Mouse (Mus musculus) ZHBTc4 (cell line): Measurements from ENCODE around the gene Arhgap23.
A peak's percentile ranks its signal among the peaks of the same experiment; 100 is the strongest.

Experiments used
- DNase-seq: peaks from one replicate; pipeline ENCODE4 v3.0.0-alpha.2; 2011; ENCODE audit warnings: low read depth, low spot score

The Arhgap23 gene

DNA sequence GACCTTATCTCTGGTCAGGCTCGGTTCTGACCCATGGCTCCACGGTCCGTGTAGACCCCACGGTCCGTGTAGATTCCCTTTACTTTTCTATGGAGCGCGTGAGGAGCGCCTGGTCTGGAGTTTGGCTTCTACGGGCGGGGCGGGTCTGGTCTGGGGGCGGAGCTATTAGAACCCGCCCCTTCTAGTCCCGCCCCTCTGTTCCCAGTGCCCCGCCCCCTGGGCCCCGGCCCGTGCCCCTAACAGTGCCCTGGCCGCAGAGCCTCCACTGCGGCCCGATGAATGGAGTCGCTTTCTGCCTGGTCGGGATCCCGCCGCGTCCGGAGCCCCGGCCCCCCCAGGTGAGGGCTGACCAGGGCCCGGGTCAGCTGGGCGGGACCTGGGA lies at the start of gene Arhgap23:
TSS of gene Arhgap23 (plus strand) at position 204 of the 382 bp plus-strand sequence.
- DNase-seq = peak; percentile 87

DNA sequence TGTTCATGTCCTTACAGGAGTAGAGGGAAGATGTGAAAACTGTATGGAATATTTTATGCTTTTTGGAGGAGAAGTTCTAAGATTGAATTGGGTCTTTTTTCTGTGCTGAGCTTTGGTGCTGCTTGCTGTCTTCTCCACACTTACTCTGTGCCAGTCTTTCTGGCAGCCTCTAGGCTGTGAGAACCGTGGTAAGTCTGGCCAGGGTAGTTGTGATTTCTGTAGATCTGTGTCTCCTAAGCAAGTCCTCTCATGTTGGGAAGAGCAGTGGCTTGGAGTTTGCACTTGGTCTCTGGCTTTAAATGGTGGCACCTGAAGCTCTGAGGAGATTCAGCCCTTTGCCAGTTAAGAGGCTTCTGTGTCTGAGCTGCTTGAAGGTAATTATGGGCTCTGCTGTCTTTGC lies 49.8 kb upstream of the Arhgap23 start:
- DNase-seq = no peak

DNA sequence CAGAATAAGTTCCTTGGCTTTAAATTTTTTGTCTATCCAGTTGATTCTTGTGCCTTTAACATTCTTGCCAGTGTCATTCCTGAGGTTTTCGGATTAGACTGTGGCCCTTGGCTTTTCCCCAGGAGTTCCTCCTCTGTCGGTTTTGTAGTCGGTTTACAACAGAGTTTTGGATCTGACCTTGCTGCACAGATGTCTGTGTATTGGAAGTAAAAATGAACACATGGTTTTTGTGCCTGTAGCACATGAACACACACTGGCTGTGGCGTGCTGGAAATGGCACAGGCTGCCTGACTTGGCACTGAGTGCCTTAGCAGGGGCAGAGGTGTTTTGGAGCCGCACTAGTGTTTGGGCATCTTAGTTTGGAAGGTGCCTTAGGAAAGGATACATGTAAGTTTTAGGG lies 46.8 kb upstream of the Arhgap23 start:
- no peak for DNase-seq

DNA sequence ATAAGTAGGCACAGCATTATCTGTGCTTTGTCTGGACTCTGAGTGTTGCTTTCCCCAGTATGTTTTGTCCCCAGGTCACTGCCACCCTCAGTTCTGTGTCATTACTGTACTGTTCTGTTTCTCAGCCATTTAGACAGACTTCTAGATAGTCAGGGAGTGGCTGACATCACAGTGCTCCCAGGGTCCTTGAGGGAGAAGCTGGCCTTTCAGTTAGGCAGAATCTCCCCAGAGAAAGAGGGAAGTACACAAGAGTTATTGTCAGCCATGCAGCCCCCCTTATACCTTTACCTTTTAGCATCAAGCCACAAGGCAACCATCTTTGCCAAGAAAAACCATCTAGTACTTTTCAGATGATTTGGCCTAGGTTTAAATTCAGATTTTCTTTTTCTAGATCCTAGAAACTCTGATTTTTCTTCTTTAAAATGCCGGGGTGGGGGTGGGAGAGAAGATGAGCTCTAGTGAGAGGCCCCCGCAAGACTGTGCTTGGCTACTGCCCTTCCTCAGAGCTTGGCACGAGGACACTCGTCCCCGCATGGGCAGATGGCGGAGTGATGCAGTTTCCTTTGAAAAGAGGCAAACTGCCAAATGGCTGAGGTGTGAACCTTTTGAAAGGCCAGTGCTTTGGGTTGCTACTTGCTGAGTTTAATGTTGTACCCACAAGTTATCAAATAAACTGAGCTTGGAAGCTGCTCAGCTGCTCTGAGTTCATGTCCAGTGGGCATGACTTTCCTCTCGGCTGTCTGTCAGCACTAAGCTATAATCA lies 44.8 kb upstream of the Arhgap23 start:
- DNase-seq = no peak

DNA sequence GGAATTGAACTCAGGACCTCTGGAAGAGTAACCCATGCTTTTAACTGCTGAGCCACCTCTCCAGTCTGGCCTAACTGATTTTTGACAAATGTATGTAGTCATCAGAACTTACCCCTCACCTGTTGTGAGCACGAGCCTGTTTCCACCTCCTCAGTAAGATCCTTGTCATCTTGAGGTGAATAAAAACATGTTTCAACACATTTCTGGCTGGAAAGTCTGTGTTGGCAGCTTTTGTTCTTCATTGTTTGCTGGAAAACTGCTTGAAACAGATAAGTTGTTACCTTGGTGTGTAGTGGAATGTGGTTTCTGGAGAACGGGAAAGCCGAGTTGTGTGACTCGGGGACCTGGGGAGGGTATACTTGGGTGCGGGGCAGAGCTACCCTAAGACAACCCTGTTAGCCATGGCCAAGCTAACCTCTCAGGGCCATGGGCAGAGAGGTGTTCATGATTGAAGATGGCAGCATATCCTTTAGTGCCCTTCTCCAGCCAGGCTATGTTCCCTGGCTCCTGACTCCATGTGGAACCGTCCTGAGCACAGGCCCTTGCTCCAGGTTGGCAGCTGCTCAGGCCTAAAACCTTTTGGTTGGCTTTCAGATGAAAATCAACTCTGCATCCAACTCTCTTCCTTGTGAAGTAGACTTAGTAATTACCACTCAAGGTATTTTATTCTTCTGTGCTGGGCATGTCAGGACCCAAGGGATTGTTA lies 43.0 kb upstream of the Arhgap23 start:
- DNase-seq = no peak

DNA sequence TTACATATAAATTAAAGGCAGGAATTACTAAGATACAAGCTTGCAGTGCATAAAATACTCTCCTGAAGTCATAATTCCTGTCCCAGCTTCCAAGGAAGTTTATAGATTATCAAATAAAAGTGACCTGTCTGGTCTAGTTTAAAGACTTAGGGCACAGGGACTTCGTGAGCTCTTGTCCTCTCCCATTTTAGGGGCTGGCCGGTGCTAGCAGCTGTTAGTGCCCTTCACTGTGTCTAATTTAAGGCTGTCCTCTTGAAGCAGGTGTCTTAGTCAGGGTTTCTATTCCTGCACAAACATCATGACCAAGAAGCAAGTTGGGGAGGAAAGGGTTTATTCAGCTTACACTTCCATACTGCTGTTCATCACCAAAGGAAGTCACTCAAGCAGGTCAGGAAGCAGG lies 41.9 kb upstream of the Arhgap23 start:
- no peak for DNase-seq

DNA sequence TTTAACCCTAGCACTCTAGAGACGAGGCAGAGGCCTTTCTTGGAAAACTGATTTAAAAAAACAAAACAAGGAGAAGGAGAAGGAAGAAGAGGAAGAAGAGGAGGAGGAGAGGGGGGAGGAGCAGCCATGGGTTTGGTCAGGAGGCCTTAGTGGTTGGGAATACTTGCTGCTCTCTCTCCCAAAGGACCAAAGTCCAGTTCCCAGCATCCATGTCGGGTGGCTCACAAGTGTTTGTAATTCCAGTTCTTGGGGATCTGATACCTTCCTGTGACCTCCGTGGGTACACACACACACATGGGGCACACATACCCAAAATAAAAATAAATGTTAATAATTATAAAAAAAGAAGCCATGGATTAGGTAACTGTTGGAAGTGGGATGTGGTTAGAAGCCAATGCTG lies 35.3 kb upstream of the Arhgap23 start:
- no peak for DNase-seq

DNA sequence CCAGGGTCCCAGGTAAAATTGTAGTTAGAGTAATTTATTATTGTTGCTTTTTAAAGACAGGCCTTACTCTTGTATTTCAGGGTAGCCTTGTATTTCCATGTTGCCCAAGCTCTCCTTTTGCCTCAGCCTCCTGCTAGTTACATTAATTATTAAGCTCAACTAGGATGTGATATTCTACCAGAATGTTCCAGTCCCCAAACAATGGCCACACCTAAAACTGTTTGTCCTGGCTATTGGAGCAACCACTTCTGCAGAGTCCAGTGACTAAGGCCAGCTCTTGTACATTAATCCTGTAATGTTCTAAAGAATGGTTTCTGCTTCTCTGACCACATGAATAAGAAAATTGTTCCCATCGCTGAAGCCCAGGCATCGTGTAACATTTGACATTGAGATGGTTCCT lies 32.3 kb upstream of the Arhgap23 start:
- DNase-seq = no peak

DNA sequence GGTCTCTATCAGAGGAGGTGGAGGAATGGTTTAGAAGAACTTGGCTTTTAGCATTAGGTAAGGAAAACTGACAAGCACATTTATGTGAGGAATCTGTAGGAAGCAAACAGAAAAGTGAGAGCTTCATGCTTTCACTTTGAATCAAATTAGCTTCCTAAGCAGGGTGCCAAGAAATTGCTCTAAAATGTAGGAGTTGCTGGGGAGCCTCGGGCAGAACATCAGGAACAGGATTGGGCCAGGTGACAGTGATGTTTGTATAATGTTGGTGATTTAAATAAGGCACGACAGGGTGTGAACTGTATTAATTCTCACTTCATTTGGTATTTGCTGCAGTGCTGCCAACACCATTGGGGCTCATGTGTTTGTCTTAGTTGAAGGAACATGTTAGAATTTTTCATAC lies 31.6 kb upstream of the Arhgap23 start:
- DNase-seq = no peak

DNA sequence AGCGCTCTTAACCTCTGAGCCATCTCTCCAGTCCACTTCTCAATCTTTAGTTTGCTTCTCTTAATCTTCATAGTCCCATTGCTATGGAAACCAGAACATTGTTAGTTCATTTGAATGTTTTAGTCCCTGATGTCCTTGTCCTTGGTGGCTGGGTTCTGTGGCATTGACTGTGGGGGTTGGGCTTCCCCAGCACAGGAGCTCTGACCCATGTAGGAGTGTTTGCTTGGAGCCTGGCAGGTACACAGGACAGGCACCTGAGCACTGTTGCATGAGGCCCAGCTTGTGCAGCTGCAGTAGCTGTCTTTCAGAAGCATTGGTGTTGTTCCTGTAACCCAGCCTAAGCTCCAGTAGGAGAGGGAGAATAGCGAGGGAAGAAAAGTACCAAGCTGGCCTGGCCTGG lies 27.5 kb upstream of the Arhgap23 start:
- no peak for DNase-seq

DNA sequence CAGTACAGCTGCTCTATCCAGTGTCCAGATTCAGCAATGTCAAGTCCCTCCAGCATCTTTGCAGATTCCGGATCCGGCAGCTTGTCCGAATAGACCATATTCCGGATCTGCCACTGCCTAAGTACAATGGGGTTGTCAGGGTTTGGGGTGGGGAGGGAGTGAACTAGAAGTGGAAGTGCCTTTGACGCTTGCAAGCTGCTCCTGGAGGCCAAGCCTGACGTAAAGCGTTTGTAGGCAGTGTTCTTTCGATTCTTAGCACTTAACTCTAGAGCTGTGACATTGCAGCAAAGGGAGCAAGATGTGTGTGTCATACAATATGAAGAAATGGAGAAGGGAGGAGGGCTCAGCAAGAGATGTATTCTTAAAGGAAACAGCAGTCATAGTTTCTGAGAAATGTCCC lies 26.2 kb upstream of the Arhgap23 start:
- DNase-seq = no peak

DNA sequence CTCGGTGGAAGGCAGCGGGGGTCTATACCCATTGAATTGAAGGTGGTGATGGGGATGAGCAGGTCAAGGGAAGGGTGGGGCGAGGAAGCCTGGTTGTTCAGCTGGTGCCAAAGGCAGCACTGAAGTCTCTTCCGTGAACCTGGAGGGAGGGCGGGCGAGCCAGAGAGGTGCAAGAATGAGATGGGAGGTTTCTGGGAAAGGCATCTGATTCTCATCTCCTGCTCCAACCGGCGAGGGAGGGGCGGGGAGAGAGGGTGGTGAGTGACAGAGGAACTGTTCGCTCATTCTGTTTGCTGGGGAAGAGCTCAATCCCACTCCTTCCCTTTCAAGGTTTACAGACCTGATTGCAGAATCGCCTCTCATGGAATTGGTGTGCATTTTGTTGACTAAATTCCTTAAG lies 21.7 kb upstream of the Arhgap23 start:
- DNase-seq = peak; percentile 87

DNA sequence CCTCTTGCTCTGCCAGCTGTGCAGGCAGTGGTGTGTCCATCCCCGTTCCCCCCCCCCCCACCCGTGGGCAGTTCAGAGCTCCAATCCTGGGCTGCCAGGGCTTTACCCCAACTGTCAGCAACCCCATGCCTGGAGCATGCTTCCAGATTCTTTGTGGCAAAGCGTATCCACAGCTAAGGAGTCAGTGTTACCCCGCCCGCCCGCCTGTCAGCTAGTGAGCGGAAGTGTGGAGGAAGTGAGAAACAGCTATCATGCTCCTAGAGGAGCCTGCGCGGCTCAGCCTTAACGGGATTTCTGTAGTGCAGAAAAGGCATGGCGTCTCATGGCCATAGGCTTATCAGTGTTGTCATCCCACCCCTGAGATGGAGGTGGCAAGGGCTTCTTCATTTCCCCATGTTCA lies 21.2 kb upstream of the Arhgap23 start:
- no peak for DNase-seq

DNA sequence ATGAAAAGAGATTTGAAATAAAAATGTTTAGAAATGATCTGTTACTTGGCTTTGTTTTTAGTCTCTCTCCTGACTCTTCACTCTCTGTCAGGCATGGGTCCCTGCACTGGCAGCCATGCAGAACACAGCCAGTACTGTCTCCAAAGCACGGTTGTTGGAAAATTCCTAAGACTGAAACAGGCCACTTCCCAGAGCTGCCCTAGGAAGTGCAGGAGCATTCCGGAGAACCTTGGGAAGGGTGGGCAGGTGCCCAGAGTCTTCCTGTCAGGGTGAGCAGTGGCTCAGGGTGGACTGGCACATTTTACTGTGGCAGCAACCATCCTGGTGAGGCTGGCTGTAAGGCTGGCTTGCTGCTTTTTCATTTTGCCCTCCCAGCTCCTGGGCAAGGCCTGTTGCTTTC lies 16.8 kb upstream of the Arhgap23 start:
- no peak for DNase-seq

DNA sequence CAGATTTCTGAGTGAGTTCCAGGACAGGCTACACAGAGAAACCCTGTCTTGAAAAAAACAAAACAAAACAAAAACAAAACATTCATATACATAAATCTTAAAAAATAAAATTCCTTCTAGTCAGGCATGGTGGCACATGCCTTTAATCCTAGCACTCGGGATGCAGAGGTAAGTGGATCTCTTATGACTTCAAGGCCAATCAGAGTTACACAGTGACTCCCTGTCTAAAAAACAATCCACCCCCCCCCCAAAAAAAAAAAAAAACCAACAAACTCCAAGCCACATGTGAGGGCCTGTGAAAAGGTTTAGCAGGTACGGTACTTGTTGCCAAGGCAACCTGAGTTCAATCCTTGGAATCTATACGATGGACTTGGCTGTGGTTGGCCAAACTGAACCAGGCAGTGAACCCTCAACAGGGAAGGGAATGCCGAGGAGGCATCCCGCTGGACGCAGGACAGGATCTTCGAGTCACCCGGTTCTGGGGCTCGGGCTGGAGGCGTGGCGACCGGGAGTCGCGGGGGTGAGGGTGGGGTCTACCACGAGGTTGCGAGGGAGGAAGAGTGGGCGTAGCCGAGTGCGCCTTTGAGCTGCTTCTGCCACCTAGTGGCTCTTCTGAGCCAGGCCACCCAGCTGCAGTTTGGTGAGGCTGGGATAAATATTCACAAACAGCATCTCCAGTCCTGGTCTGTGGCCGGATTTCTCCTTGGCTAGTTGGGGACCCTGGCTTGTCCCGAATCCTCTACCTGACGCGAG lies 15.2 kb upstream of the Arhgap23 start:
- peak; percentile 94 for DNase-seq

DNA sequence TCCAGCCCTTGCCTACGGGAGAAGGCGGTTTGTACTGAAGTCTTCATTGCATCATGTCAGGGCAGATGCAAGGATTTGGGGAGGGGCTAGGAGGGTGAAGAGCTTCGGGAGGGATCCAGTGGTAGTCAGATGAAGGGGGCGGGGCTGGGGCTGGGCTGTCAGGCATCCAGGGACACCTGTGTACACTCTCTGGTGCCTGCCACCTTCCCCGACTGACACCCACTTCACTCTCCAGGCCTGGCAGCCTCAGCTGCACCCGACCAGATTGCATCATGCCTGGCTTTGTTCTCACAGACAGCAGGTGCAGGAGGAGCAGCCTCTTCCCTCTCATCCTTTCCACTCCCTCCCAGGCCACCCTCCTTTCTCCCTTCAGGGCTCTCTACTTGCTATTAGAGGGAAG lies 14.3 kb upstream of the Arhgap23 start:
- peak; percentile 70 for DNase-seq

DNA sequence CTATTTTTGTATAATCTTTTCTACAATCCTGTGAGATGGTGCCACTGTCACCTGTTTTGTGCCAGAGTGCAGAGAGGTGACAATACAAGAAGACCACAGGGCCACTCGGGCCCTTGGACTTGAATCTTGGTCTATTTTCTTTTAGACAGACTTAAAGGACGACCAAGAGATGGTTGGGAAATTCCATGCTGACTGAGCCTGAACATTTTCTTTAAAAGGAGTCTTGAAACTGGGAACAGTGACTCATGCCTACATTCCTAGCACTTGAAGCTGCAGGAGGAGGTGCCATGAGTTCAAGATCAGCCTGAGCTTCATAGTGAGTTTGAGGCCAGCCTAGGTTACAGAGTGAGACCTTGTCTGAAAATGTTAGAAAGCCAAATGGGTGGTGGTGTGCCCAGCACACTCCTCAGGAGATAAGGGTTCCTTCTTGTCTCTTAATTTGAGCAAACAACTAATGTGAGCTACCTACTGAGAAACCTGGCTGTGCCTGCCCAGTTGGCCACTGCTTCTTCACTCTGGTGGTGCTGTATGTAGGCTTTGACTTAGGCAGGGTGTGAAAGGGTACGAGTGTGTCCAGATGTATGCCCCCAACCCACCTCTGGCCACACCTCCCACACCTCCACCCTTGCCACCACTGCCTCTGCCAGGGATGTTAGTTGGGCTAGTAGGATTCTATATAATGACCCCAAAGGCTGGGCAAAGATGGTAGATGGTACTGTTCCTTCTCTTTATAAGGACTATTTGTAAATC lies 13.5 kb upstream of the Arhgap23 start:
- no peak for DNase-seq

DNA sequence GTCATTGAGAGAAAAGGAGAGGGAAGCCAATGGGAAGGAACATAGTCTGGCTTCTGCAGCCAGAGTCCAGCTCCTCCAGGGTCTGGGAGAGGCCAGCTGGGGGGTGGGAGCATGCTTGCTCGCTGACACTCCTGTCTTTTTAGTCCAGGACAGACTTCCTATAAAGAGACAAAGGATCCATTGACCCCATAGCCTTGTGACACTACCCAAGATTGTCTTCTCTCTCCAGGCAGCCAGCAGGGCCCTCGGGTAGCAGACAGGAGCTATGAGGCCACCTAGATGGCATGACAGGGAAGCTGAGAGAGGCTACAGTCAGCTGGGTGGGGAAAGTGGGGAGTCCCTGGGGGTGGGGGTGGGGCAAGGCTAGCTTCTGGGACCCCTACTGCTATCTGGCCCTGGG lies 12.6 kb upstream of the Arhgap23 start:
- DNase-seq = no peak

DNA sequence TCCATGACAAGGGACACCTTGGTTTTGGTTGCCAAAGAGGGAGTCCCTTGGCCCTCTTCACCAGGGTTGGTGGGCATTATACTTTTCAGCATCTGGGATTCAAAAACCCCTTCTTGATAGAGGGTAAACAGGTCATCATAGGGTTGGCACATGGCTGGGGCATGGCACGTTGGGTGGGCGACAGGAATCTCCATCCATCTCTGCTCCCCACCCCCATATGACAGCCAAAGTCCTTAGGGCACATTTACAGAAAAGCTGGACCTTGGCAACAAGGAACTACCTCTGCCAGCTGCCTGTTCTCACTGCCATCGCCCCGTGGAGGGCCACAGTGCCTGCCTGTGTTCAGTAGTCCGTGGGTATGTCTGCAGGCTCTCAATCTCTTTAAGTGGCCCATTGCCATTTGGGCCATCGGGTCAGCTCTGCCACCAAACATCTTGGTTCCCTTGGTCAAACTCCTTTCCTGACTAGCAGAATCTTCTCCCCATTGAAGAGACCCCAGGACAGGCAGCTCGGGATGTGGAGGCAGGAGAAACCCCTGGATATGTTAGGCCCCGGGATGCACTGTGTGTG lies 11.6 kb upstream of the Arhgap23 start:
- DNase-seq = no peak

DNA sequence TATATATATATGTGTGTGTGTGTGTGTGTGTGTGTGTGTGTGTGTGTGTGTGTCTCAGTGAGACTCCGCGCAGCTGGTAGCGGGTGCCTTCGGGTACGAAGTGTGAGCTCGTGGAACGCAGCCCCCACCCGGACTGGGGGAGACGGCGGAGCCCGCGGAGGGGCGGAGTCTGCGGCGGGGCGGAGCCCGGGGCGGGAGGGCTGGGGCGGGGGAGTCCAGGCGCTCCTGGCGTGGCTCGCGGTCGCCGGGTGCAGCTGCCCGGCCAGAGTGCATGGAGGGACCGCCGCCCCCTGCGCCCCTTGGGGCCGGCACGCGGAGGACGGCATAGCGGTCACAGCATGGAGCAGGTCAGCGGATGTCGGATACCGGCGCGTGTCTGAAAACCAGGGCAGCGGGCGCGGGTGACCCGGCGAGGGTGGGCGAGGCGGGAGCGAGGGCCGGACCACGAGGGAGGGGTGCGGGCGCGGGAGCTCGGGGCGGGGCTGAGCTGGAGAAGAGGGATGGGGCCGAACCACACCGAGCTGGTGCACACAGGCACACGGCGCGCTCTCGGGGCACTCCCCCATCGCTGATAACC lies 11.1 kb upstream of the Arhgap23 start:
- DNase-seq = peak; percentile 67

DNA sequence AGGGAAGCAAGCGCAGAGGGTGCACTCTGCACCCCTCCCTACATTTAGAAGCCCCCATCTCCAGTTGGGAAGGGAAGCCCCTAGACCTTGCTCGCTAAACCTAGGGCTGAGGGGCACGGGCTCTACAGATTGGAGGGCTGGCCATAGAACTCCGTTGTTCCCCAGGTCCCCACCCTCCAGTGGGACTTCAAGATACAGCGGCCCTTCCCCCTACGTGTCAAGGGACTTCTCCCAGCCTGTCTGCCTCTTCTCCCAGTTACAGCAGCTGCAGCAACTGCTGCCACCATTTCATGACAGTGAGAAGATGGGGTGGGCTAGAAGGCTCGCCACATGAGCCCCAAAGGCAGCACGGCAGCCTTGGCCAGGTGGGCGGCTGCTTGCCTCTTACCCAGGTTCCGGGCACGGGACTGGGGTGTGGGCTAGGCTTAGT lies 10.6 kb upstream of the Arhgap23 start:
- no peak for DNase-seq
